Mouse (Mus musculus) intestine, embryonic 14.5 days (tissue): ENCODE data around the gene Mdm4. TPM values are rescaled to one million over a fixed set of nuclear protein-coding genes. Genes with fewer than 3 reads are reported as not detected.

ENCODE experiments used
- ATAC-seq: fragments of 200-750 bp; cut with Nextera tagmentation; replicated peaks from 2 replicates; pipeline ENCODE4 v1.8.0; 2017; ENCODE audit warnings: low read depth, moderate number of reproducible peaks, moderate TSS enrichment, moderate library complexity; ENCODE audit not compliant: low FRiP score, low TSS enrichment
- DNase-seq: peaks from one replicate; pipeline ENCODE4 v3.0.0-alpha.2; 2018; ENCODE audit warnings: low spot score
- H3K27ac ChIP-seq: fragments of 300-500 bp; sonication (generic); 2 replicates; pipeline ENCODE4 v1.5.1; 2014; ENCODE audit warnings: low read depth, mild to moderate bottlenecking, control low read depth
- H3K27me3 ChIP-seq: fragments of 300-500 bp; sonication (generic); replicated peaks from 2 replicates; pipeline ENCODE4 v1.6.1; 2014; ENCODE audit warnings: low read length, control low read depth; ENCODE audit not compliant: control insufficient read depth, insufficient read depth
- H3K36me3 ChIP-seq: fragments of 300-500 bp; sonication (generic); 2 replicates; pipeline ENCODE4 v1.6.1; 2014; ENCODE audit warnings: low read length, control low read depth; ENCODE audit not compliant: control insufficient read depth, insufficient read depth
- H3K4me1 ChIP-seq: fragments of 300-500 bp; sonication (generic); replicated peaks from 2 replicates; pipeline ENCODE4 v1.6.1; 2014; ENCODE audit warnings: low read length, control low read depth, mixed read lengths; ENCODE audit not compliant: control insufficient read depth, insufficient read depth
- H3K4me2 ChIP-seq: fragments of 300-500 bp; sonication (generic); 2 replicates; pipeline ENCODE4 v1.6.1; 2014; ENCODE audit warnings: low read length
- H3K4me3 ChIP-seq: fragments of 300-500 bp; sonication (generic); 2 replicates; pipeline ENCODE4 v1.5.1; 2014; ENCODE audit warnings: low read depth, low read length, control low read depth, mixed read lengths
- H3K9ac ChIP-seq: fragments of 300-500 bp; sonication (generic); 2 replicates; pipeline ENCODE4 v1.6.1; 2014; ENCODE audit warnings: mild to moderate bottlenecking, low read length
- H3K9me3 ChIP-seq: fragments of 300-500 bp; sonication (generic); 2 replicates; pipeline ENCODE4 v1.6.1; 2016; ENCODE audit warnings: low read length, control low read depth; ENCODE audit not compliant: control insufficient read depth
- WGBS: fragments of 180-500 bp; shearing (Covaris S2); extraction: QIAGEN DNeasy Blood & Tissue Kit; methylation state at CpG from one replicate; pipeline ENCODE4 v1.1.7; 2014; 5-methylcytosine and 5-hydroxymethylcytosine counted together
- polyA plus RNA-seq: library from polyadenylated mRNA; unstranded; fragments of >200 nt; fragmentation: Nextera tagmentation; extraction: Ambion mirVana; gene quantifications from 2 replicates; pipeline ENCODE4 v1.2.1, GENCODE M21; 2014

Gene Mdm4
- polyA plus RNA-seq, 1 experiment from 2014 or later, result 49.7 TPM

DNA sequence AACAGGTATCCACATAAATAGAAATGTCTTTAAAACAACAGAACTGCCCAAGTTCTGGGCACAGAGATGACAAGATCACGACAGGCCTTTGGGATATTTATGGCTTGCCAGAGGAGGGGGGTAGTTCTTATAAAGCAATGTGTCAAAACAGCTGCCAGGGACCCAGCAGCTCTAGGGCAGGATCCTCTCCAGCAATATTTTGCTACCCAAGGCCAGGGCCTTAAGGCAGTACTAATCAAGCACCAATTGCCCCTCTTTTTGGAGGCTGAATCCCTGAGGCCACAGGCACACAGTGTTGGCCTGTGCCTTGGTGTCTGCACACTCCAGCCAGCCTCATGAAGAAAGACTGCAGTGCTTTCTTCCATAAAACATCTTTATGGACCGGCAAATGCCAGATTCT, 66.3 kb downstream of the Mdm4 start:
- Histone ChIP-seq H3K4me1 (no peaks in the 10 kb centered on the region), H3K36me3 (no peaks in the 10 kb centered on the region), H3K27ac (no peak overlapping the region), H3K4me2 (no peak overlapping the region), H3K27me3 (no peaks in the 10 kb centered on the region), H3K4me3 (no peak overlapping the region), H3K9ac (no peak overlapping the region), H3K9me3 (no peaks in the 10 kb centered on the region)
- DNase-seq, result no peak
- WGBS, result 70% methylated on average over 2 of the region's 2 CpGs
- no peak for ATAC-seq

DNA sequence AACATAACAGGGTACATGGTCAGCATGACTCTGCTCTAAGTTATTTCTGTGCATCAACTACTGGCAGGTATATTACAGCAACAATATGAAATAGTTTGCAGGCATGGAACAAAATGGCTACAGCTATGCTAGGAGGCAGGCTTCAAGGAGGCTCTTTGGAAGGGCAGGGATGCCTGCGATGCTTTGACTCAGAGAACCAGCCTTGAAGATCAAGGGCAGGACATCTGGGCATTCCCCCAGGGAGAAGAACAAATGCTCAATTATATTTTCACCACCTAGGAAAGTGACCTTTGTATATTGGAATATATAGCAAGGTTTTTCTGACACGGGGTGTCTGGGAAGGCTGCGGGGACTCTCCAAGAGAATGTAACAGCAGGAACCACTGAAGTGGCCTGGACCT, 68.6 kb downstream of the Mdm4 start:
- Histone ChIP-seq H3K4me2 (no peak overlapping the region), H3K4me1 (0 out of 2 replicates have a peak, but pooled peaks cover 2% of the 10 kb centered on the region), H3K9me3 (no peaks in the 10 kb centered on the region), H3K27me3 (no peaks in the 10 kb centered on the region), H3K4me3 (no peak overlapping the region), H3K9ac (no peak overlapping the region), H3K27ac (no peak overlapping the region), H3K36me3 (no peaks in the 10 kb centered on the region)
- no peak for ATAC-seq
- DNase-seq, result no peak
- 90% methylated on average over 3 of the region's 3 CpGs for WGBS

DNA sequence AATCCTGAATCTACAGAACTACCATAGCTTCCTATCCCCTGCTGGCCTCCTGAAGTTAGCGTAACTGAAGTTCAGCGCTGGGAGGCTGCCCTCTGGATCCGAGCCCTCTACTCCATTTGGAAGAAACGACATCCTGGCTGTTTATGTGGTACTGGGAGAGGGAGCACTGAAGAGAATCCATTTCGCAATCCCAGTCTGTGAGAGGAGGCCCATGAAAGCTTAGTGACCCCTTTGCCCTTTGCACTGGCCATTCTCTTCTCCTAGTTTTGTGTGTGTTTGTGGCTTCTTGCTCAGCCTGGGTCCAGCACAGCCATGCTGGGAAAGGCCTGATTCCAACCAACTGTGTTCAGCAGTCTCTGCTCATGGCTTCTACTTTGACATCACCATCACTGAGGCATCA, 73.6 kb downstream of the Mdm4 start:
- DNase-seq, result no peak
- no peaks in the 10 kb centered on the region for H3K27me3 ChIP-seq
- no peaks in the 10 kb centered on the region for H3K36me3 ChIP-seq
- ATAC-seq, result no peak
- H3K4me3 ChIP-seq, result no peak overlapping the region
- no peaks in the 10 kb centered on the region for H3K9me3 ChIP-seq
- no peak overlapping the region for H3K9ac ChIP-seq
- no peak overlapping the region for H3K4me2 ChIP-seq
- no peak overlapping the region for H3K27ac ChIP-seq
- 0 out of 2 replicates have a peak, but pooled peaks cover 2% of the 10 kb centered on the region for H3K4me1 ChIP-seq
- WGBS, result 81% methylated on average over 5 of the region's 5 CpGs

DNA sequence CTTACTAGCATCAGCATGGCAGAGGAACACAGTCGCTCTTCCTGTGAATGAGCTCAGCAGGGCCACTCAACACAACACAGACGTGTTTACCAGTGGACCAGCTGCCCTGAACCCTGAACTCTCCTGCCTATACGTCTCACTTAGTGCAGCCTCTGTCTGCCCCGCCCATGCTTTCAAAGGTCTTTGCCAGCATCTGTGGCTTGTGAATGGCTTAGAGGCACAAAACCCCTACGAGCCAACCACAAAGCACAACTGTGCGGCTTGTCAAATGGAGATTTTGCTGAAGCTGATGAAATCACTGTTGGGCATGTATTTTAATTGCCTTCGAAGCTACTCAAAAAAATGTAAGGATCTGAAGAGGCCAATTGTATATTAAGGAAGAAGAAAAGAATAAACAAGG, 82.5 kb downstream of the Mdm4 start:
- H3K27me3 ChIP-seq, result no peaks in the 10 kb centered on the region
- H3K9ac ChIP-seq, result no peak overlapping the region
- WGBS, result 55% methylated on average over 7 of the region's 7 CpGs
- DNase-seq (no peak), ATAC-seq (no peak)
- H3K9me3 ChIP-seq, result no peaks in the 10 kb centered on the region
- no peak overlapping the region for H3K27ac ChIP-seq
- H3K4me2 ChIP-seq, result no peak overlapping the region
- no peaks in the 10 kb centered on the region for H3K36me3 ChIP-seq
- no peak overlapping the region for H3K4me3 ChIP-seq
- no peaks in the 10 kb centered on the region for H3K4me1 ChIP-seq

DNA sequence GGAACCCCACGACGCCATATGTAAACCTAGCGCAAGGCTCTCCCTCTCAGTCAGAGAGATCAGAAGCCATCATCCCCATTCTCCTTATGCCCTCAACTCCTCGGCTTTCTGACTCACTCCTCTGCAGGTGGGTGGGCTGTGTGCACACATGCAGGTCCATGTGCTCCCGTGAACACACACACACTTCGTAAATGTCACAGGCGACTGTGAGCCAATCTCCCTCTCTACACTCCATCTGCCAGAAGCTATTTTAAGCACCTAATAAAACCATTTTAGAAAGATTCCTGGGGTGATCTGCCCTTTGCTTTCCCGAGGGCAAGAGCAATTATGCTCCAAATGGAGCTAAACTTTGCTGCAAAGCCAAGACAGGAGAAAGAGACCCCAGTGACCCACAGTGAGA, 84.5 kb downstream of the Mdm4 start:
- ATAC-seq (no peak), DNase-seq (no peak)
- 43% methylated on average over 8 of the region's 8 CpGs for WGBS

DNA sequence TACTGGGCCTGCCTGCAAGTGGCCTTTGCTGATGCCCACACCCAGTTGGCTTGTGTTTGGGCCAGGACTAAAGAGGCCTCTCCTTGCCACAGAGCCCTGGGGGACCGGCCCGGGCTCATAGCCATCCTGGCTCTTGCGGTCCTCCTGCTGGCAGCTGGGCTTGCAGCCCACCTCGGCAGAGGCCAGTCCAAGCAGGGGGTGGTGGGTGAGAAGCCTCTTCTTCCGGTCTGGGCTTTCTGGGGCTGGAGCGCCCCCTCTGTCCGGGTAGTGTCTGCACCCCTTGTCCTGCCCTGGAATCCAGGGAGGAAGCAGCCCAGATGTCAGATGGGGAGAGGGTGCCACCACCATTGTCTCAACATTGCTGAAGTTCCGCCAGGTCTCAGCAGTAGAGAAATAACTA, 91.4 kb downstream of the Mdm4 start:
- WGBS, result 64% methylated on average over 8 of the region's 8 CpGs
- ATAC-seq, result no peak
- no peak overlapping the region for H3K27ac ChIP-seq

More for the DNA sequence above, 84.5 kb downstream of the Mdm4 start:
- no peak overlapping the region for H3K4me2 ChIP-seq
- H3K9ac ChIP-seq, result no peak overlapping the region
- no peak overlapping the region for H3K4me3 ChIP-seq
- H3K27ac ChIP-seq, result no peak overlapping the region
- H3K36me3 ChIP-seq, result no peaks in the 10 kb centered on the region
- no peaks in the 10 kb centered on the region for H3K4me1 ChIP-seq
- H3K9me3 ChIP-seq, result no peaks in the 10 kb centered on the region
- no peaks in the 10 kb centered on the region for H3K27me3 ChIP-seq

DNA sequence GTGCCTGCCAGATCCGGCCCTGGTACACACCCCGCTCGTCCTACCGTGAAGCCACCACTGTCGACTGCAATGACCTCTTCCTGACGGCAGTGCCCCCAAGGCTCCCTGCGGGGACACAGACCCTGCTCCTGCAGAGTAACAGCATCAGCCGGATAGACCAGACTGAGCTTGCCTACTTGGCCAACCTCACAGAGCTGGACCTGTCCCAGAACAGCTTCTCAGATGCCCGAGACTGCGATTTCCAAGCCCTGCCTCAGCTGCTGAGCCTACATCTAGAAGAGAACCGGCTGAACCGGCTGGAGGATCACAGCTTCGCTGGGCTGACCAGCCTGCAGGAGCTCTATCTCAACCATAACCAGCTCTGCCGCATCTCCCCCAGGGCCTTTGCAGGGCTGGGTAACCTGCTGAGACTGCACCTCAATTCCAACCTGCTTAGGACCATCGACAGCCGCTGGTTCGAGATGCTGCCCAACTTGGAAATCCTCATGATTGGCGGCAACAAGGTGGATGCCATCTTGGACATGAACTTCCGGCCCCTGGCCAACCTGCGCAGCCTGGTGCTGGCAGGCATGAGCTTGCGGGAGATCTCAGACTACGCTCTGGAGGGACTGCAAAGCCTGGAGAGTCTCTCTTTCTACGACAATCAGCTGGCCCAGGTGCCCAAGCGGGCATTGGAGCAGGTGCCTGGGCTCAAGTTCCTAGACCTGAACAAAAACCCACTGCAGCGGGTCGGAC, 92.9 kb downstream of the Mdm4 start:
- no peaks in the 10 kb centered on the region for H3K27me3 ChIP-seq
- no peak overlapping the region for H3K27ac ChIP-seq
- DNase-seq (no peak), ATAC-seq (no peak)
- H3K4me1 ChIP-seq, result no peaks in the 10 kb centered on the region
- H3K36me3 ChIP-seq, result no peaks in the 10 kb centered on the region
- no peak overlapping the region for H3K4me3 ChIP-seq
- H3K4me2 ChIP-seq, result no peak overlapping the region
- no peaks in the 10 kb centered on the region for H3K9me3 ChIP-seq
- WGBS, result 88% methylated on average over 26 of the region's 26 CpGs
- H3K9ac ChIP-seq, result no peak overlapping the region

More for the DNA sequence above, 91.4 kb downstream of the Mdm4 start:
- H3K4me2 ChIP-seq, result no peak overlapping the region
- H3K36me3 ChIP-seq, result no peaks in the 10 kb centered on the region
- no peak overlapping the region for H3K4me3 ChIP-seq
- no peaks in the 10 kb centered on the region for H3K9me3 ChIP-seq
- no peaks in the 10 kb centered on the region for H3K27me3 ChIP-seq
- H3K4me1 ChIP-seq, result no peaks in the 10 kb centered on the region
- DNase-seq, result no peak
- H3K9ac ChIP-seq, result no peak overlapping the region

DNA sequence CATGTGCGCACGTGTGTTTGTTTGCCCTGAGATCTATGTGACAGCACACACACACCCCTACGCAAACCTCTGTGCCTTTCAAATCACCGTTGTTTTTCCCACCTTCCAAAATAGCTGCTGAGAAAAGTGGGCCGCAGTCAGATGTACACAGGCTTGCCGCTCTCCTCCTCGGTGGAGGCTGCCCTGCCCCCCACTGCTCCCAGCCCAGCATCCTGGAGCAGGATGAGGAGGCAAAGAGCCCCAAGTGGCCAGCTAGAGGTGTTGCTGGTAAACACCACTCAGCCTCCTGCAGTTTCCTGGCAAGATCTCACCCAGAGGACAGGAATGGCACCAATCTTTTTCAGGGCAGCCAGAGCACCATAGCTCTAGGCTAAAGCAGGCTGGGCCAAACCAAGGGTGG, 95.5 kb downstream of the Mdm4 start:
- 33% methylated on average over 7 of the region's 7 CpGs for WGBS
- 0 out of 2 replicates have a peak, but pooled peaks have one; percentile 53 for ATAC-seq

DNA sequence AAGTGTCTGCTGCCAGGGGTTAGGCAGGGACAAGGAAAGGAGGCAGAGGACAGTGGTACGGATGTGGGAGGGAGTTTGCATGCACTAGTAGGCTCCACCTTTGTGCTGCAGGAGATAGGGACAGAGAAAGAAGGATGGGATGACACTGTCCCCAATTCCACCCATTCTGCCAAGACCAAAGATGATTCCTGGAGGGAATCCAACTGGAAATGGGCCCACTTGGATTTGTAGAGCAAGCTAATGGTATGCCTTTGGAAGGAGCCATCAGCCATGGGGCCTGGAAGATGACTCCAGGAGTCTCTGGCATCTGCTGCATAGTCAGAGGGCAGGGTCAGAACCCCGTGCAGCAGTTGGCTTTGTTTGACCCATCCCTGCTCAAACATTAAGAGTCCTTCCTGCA, 97.9 kb downstream of the Mdm4 start:
- DNase-seq (no peak), ATAC-seq (no peak)
- Histone ChIP-seq H3K27ac (no peak overlapping the region), H3K9me3 (no peaks in the 10 kb centered on the region), H3K4me3 (no peak overlapping the region), H3K4me1 (no peaks in the 10 kb centered on the region), H3K4me2 (no peak overlapping the region), H3K9ac (no peak overlapping the region), H3K36me3 (no peaks in the 10 kb centered on the region), H3K27me3 (no peaks in the 10 kb centered on the region)
- 72% methylated on average over 2 of the region's 2 CpGs for WGBS

More for the DNA sequence above, 95.5 kb downstream of the Mdm4 start:
- no peaks in the 10 kb centered on the region for H3K4me1 ChIP-seq
- no peaks in the 10 kb centered on the region for H3K36me3 ChIP-seq
- no peak overlapping the region for H3K9ac ChIP-seq
- no peak overlapping the region for H3K27ac ChIP-seq
- no peak overlapping the region for H3K4me3 ChIP-seq
- no peaks in the 10 kb centered on the region for H3K27me3 ChIP-seq
- no peaks in the 10 kb centered on the region for H3K9me3 ChIP-seq
- H3K4me2 ChIP-seq, result no peak overlapping the region
- DNase-seq, result peak; percentile 59
